Mouse (Mus musculus): ENCODE data around the gene Sgms1. TPM values are rescaled to one million over a fixed set of nuclear protein-coding genes. Genes with fewer than 3 reads are reported as not detected.

Sgms1 gene
- polyA plus RNA-seq, 1 experiment from 2014 or later, result 13.8 TPM

DNA sequence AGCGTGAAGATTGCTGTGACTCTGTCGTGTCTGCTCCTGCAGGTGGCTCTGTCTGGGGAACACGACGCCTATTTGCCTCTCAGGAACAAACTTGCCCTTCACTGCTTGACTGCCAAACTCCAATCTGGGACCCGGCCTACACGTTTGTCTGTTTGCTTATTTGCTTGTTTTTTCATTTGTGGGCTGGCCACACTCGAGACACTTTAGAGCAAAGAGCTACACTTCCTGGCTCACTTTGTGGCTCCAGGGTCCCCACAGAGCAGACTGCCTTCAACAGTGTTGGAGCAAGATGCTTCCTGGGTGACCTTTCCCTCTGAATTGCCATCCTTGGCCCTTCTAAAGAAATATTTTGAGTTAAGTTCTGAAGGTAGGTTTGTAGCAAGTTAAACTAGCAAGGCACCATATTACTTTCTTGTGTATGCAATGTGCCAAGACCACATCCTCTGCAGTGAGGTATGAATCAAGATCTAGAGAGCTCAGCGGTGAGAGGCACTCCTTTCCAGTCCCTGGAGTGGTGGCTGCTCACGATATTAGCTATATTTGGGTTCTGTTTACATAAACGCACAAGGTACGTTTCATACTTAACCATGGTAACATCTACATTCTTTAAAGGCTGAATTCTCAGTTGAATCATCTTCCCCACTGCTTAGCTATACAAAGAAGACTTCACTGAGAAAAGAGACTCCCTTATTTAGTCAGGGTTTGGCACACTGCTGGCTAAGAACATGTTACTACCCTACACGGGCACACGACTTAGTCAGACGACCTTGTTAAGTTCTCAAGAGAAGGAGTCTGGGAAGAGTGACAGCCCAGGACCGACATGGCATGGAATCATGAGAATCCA is 192.3 kb downstream of the Sgms1 start:
- 77% methylated on average over 15 of the region's 15 CpGs for WGBS
- DNase-seq, result no peak
- ATAC-seq (ENCODE audit: low FRiP score, low TSS enrichment), result no peak
- no peak overlapping the region for H3K4me2 ChIP-seq (ENCODE audit: low read length)
- H3K36me3 ChIP-seq (ENCODE audit: control insufficient read depth, insufficient read depth, low read length), result no peaks in the 10 kb centered on the region
- H3K9me3 ChIP-seq (ENCODE audit: control insufficient read depth, low read length), result no peaks in the 10 kb centered on the region
- no peak overlapping the region for H3K4me3 ChIP-seq (replicated peaks; ENCODE audit: low read depth, low read length)
- H3K4me1 ChIP-seq (ENCODE audit: control insufficient read depth, insufficient read depth, low read length), result peaks cover 3% of the 10 kb centered on the region; the same call in 1 of the 2 replicates
- no peak overlapping the region for H3K27ac ChIP-seq (replicated peaks; ENCODE audit: low read depth, low read length)
- no peaks in the 10 kb centered on the region for H3K27me3 ChIP-seq (ENCODE audit: control insufficient read depth, insufficient read depth, low read length)
- no peak overlapping the region for H3K9ac ChIP-seq (replicated peaks; ENCODE audit: low read length)

DNA sequence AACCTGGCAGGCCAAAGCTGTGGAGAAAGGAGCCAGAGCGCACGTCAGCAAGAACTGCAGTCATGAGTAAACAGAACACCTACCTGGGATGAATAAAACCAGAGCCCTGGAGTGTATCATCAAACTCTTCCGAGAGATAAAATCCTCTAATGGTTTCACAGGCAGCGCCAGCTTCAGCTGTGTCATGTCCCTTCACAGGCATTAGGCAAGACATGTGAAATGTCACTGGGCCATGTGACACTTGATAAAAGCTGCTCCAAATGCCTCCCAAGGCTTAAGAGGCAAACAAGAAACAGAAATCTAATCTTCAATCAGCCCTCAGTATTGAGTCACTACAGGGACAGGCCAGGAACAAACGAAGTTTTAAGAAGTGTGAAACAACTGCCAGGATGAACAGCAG is 193.3 kb downstream of the Sgms1 start:
- no peak overlapping the region for H3K27ac ChIP-seq (replicated peaks; ENCODE audit: low read depth, low read length)
- H3K27me3 ChIP-seq (ENCODE audit: control insufficient read depth, insufficient read depth, low read length), result no peaks in the 10 kb centered on the region
- DNase-seq, result peak; percentile 13
- peaks cover 3% of the 10 kb centered on the region; the same call in 1 of the 2 replicates for H3K4me1 ChIP-seq (ENCODE audit: control insufficient read depth, insufficient read depth, low read length)
- no peaks in the 10 kb centered on the region for H3K9me3 ChIP-seq (ENCODE audit: control insufficient read depth, low read length)
- WGBS, result 56% methylated on average over 5 of the region's 5 CpGs
- ATAC-seq (ENCODE audit: low FRiP score, low TSS enrichment), result no peak
- H3K9ac ChIP-seq (replicated peaks; ENCODE audit: low read length), result no peak overlapping the region
- H3K4me2 ChIP-seq (ENCODE audit: low read length), result no peak overlapping the region
- H3K36me3 ChIP-seq (ENCODE audit: control insufficient read depth, insufficient read depth, low read length), result no peaks in the 10 kb centered on the region
- no peak overlapping the region for H3K4me3 ChIP-seq (replicated peaks; ENCODE audit: low read depth, low read length)

DNA sequence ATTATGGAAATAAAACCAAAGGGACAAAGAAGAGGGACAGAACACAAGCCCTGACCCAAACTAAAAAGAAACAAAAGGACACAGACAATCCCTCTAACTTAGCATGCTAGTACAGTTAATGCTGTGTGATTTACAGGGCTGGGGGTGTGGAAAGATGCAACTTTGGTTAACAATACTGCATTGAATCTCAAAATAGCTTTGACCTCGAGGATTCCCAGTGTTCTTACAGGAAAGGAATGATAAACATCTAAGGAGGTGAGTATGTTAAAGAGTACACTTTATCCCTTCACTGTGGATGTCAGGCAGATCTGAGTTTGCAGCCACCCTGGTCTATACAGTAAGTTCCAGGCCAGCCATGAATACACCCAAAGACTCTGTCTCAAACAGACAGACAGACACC is 194.7 kb downstream of the Sgms1 start:
- H3K36me3 ChIP-seq (ENCODE audit: control insufficient read depth, insufficient read depth, low read length), result no peaks in the 10 kb centered on the region
- H3K27ac ChIP-seq (replicated peaks; ENCODE audit: low read depth, low read length), result no peak overlapping the region
- DNase-seq, result no peak
- H3K27me3 ChIP-seq (ENCODE audit: control insufficient read depth, insufficient read depth, low read length), result no peaks in the 10 kb centered on the region
- H3K4me1 ChIP-seq (ENCODE audit: control insufficient read depth, insufficient read depth, low read length), result peaks cover 3% of the 10 kb centered on the region; the same call in 1 of the 2 replicates
- H3K4me2 ChIP-seq (ENCODE audit: low read length), result no peak overlapping the region
- no peak for ATAC-seq (ENCODE audit: low FRiP score, low TSS enrichment)
- WGBS, result 20% methylated on average over 1 of the region's 1 CpGs
- H3K4me3 ChIP-seq (replicated peaks; ENCODE audit: low read depth, low read length), result no peak overlapping the region
- H3K9me3 ChIP-seq (ENCODE audit: control insufficient read depth, low read length), result no peaks in the 10 kb centered on the region
- no peak overlapping the region for H3K9ac ChIP-seq (replicated peaks; ENCODE audit: low read length)

DNA sequence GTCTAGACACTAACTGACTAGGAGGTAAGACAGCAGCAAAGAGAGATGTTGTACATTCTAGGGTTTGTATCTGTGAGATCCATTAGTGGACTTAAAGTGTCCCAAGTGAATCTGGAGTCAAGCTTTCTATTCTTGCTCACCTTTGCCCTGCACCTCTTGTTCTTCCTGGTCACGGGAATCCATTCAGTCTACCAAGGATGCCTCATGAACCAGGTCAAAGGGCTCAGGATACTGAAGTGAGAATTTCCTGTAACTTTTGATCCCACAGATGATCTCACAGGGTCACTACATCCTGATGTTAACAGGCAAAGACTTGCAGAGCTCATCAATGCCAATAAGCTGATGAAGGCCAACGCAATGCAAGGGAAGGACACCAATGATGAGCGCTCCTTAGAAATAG is 195.4 kb downstream of the Sgms1 start:
- Histone ChIP-seq H3K9ac (replicated peaks; ENCODE audit: low read length) (no peak overlapping the region), H3K4me1 (ENCODE audit: control insufficient read depth, insufficient read depth, low read length) (peaks cover 3% of the 10 kb centered on the region; the same call in 1 of the 2 replicates), H3K27me3 (ENCODE audit: control insufficient read depth, insufficient read depth, low read length) (no peaks in the 10 kb centered on the region), H3K9me3 (ENCODE audit: control insufficient read depth, low read length) (no peaks in the 10 kb centered on the region), H3K36me3 (ENCODE audit: control insufficient read depth, insufficient read depth, low read length) (no peaks in the 10 kb centered on the region), H3K4me2 (ENCODE audit: low read length) (no peak overlapping the region), H3K4me3 (replicated peaks; ENCODE audit: low read depth, low read length) (no peak overlapping the region), H3K27ac (replicated peaks; ENCODE audit: low read depth, low read length) (no peak overlapping the region)
- DNase-seq (no peak), ATAC-seq (ENCODE audit: low FRiP score, low TSS enrichment) (no peak)
- WGBS, result 94% methylated on average over 3 of the region's 3 CpGs

DNA sequence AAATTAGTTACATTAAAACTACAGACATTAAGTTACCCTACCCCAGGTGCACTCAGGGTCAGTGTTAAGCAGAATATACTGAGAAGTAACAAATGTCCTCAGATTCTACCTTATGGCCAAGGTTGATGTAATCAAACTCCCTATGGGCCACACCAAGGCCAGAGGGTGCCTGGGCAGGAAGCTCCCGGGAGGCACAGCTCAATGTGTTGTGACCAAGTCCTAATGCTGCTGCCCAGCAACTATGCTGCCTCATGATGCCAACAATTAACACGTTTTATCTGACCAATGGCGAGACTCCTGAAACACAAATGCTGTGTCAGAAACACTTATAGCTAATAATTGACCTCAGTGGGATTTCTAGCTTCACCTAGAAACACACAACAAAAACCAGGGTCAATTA is 197.9 kb downstream of the Sgms1 start:
- 88% methylated on average over 3 of the region's 3 CpGs for WGBS
- Histone ChIP-seq H3K9ac (replicated peaks; ENCODE audit: low read length) (no peak overlapping the region), H3K4me2 (ENCODE audit: low read length) (no peak overlapping the region), H3K27ac (replicated peaks; ENCODE audit: low read depth, low read length) (no peak overlapping the region), H3K27me3 (ENCODE audit: control insufficient read depth, insufficient read depth, low read length) (no peaks in the 10 kb centered on the region), H3K4me3 (replicated peaks; ENCODE audit: low read depth, low read length) (no peak overlapping the region), H3K4me1 (ENCODE audit: control insufficient read depth, insufficient read depth, low read length) (peaks cover 3% of the 10 kb centered on the region; the same call in 1 of the 2 replicates), H3K36me3 (ENCODE audit: control insufficient read depth, insufficient read depth, low read length) (no peaks in the 10 kb centered on the region), H3K9me3 (ENCODE audit: control insufficient read depth, low read length) (no peaks in the 10 kb centered on the region)
- DNase-seq (no peak), ATAC-seq (ENCODE audit: low FRiP score, low TSS enrichment) (no peak)

DNA sequence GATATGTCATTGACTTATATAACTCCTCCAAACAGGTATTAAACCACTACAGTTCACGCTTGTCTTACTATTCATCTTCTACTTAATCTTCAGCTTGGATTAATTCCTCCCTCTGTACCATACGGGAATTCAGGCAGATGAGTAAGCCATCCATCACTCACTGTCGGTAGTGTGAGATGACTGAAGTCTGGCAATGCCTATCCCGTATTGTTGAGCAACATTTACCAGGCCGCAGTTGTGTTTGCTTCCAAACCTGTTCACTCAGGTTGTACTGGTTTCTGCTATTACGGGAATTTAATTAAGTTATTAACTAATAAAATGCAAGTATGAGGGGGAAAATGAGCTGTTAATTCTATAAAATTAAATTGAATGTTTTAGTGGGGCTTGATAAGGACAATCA is 199.6 kb downstream of the Sgms1 start:
- 90% methylated on average over 6 of the region's 6 CpGs for WGBS
- H3K9me3 ChIP-seq (ENCODE audit: control insufficient read depth, low read length), result no peaks in the 10 kb centered on the region
- ATAC-seq (ENCODE audit: low FRiP score, low TSS enrichment) (no peak), DNase-seq (no peak)
- H3K27me3 ChIP-seq (ENCODE audit: control insufficient read depth, insufficient read depth, low read length), result no peaks in the 10 kb centered on the region
- H3K9ac ChIP-seq (replicated peaks; ENCODE audit: low read length), result no peak overlapping the region
- no peaks in the 10 kb centered on the region for H3K4me1 ChIP-seq (ENCODE audit: control insufficient read depth, insufficient read depth, low read length)
- no peaks in the 10 kb centered on the region for H3K36me3 ChIP-seq (ENCODE audit: control insufficient read depth, insufficient read depth, low read length)
- H3K4me2 ChIP-seq (ENCODE audit: low read length), result no peak overlapping the region
- H3K4me3 ChIP-seq (replicated peaks; ENCODE audit: low read depth, low read length), result no peak overlapping the region
- H3K27ac ChIP-seq (replicated peaks; ENCODE audit: low read depth, low read length), result no peak overlapping the region

DNA sequence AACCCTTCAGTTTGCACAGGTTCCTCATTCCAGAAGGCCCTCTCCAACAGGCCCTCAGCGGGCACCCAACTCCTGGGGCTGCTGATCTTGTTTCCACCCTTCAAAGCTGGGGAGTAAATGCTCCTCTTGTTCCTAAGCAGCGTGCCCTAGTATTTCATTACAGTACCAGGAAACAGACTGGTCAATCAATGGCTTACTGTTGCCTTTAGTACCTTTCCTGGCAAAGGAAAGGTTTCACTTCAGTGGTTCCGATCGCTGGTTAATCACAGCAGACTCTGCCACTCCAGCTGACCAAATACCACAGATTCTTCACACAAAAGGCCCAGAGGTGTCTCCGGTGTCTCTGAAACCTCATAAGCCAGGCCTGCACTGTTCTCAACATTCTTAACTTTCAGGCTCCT is 200.5 kb downstream of the Sgms1 start:
- H3K36me3 ChIP-seq (ENCODE audit: control insufficient read depth, insufficient read depth, low read length), result no peaks in the 10 kb centered on the region
- no peak overlapping the region for H3K4me3 ChIP-seq (replicated peaks; ENCODE audit: low read depth, low read length)
- no peaks in the 10 kb centered on the region for H3K9me3 ChIP-seq (ENCODE audit: control insufficient read depth, low read length)
- 71% methylated on average over 5 of the region's 5 CpGs for WGBS
- no peak overlapping the region for H3K27ac ChIP-seq (replicated peaks; ENCODE audit: low read depth, low read length)
- no peak for DNase-seq
- H3K4me1 ChIP-seq (ENCODE audit: control insufficient read depth, insufficient read depth, low read length), result no peaks in the 10 kb centered on the region
- H3K9ac ChIP-seq (replicated peaks; ENCODE audit: low read length), result no peak overlapping the region
- H3K27me3 ChIP-seq (ENCODE audit: control insufficient read depth, insufficient read depth, low read length), result no peaks in the 10 kb centered on the region
- no peak for ATAC-seq (ENCODE audit: low FRiP score, low TSS enrichment)
- no peak overlapping the region for H3K4me2 ChIP-seq (ENCODE audit: low read length)

DNA sequence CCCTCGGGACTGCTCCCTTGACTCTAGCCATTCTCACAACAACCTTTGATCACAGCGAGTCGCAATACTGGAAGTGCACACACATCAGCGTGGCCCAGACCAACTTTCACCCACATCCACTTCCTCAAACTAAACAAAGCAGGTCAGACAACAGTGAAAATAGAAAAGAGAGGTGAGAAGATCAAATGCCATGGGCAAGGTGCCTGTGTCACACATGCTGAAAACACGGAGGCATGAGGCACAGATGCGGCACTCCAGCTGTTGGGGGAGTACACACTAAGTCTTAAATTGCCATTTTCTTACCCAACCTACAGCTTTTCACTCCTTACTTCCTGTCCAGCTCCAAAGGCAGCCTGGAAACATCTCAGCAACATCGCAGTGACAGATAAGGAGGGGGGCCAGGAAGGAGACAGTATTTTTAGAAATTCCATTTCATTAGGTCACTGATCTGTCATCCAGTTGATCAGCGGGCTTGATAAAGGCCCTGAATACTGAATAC is 202.9 kb downstream of the Sgms1 start:
- DNase-seq (no peak), ATAC-seq (ENCODE audit: low FRiP score, low TSS enrichment) (no peak)
- H3K4me1 ChIP-seq (ENCODE audit: control insufficient read depth, insufficient read depth, low read length), result no peaks in the 10 kb centered on the region
- WGBS, result 92% methylated on average over 8 of the region's 8 CpGs
- H3K4me2 ChIP-seq (ENCODE audit: low read length), result no peak overlapping the region
- no peak overlapping the region for H3K9ac ChIP-seq (replicated peaks; ENCODE audit: low read length)
- H3K27me3 ChIP-seq (ENCODE audit: control insufficient read depth, insufficient read depth, low read length), result no peaks in the 10 kb centered on the region
- no peak overlapping the region for H3K27ac ChIP-seq (replicated peaks; ENCODE audit: low read depth, low read length)
- no peaks in the 10 kb centered on the region for H3K9me3 ChIP-seq (ENCODE audit: control insufficient read depth, low read length)
- H3K4me3 ChIP-seq (replicated peaks; ENCODE audit: low read depth, low read length), result no peak overlapping the region
- no peaks in the 10 kb centered on the region for H3K36me3 ChIP-seq (ENCODE audit: control insufficient read depth, insufficient read depth, low read length)

DNA sequence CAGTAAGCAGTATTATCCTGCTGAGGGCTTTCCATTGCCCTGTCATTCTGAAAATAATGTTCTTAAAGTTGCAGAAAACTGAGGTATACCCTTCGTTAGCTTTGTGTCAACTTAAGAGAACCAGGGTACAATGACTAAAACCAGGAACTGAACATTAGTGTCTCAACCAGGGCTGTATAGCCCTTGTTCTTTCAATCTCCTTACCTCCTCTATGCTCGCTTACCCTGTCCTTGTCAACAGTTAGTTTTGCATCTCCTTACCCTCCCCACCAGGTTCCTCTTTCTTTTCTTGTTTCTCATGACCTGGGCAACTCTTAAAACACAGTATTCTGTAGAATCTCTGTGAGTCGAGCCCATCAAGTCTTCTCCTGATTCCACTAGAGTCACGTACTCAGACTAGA is 206.5 kb downstream of the Sgms1 start:
- Histone ChIP-seq H3K4me2 (ENCODE audit: low read length) (no peak overlapping the region), H3K9me3 (ENCODE audit: control insufficient read depth, low read length) (no peaks in the 10 kb centered on the region), H3K27me3 (ENCODE audit: control insufficient read depth, insufficient read depth, low read length) (no peaks in the 10 kb centered on the region), H3K4me1 (ENCODE audit: control insufficient read depth, insufficient read depth, low read length) (no peaks in the 10 kb centered on the region), H3K4me3 (replicated peaks; ENCODE audit: low read depth, low read length) (no peak overlapping the region), H3K36me3 (ENCODE audit: control insufficient read depth, insufficient read depth, low read length) (no peaks in the 10 kb centered on the region), H3K27ac (replicated peaks; ENCODE audit: low read depth, low read length) (no peak overlapping the region), H3K9ac (replicated peaks; ENCODE audit: low read length) (no peak overlapping the region)
- 96% methylated on average over 4 of the region's 4 CpGs for WGBS
- DNase-seq (no peak), ATAC-seq (ENCODE audit: low FRiP score, low TSS enrichment) (no peak)

All from midbrain, embryonic 14.5 days (tissue).